Mouse (Mus musculus) MEL (cell line): Measurements from ENCODE around the gene Nup153. TPM values are rescaled to one million over a fixed set of nuclear protein-coding genes. Genes with fewer than 3 reads are reported as not detected.
A peak's percentile ranks its signal among the peaks of the same experiment; 100 is the strongest.

Experiments used
- DNase-seq: peaks from one replicate; pipeline ENCODE4 v3.0.0; 2011; ENCODE audit warnings: low read depth, low spot score
- H3K27ac ChIP-seq: 2 replicates; pipeline ENCODE4 v1.5.1; 2012; ENCODE audit warnings: low read depth, mild to moderate bottlenecking, control low read depth, low read length, moderate library complexity; ENCODE audit not compliant: control insufficient read depth
- H3K27me3 ChIP-seq, 2 experiments: fragments of 150-350 bp in 1 of 2; sonication (generic) in 1 of 2; 2 replicates each; pipeline ENCODE4 v1.6.1; 2012; ENCODE audit warnings: low read length in 2 of 2, mild to moderate bottlenecking in 2 of 2, improper control_type of control experiment in 1 of 2, moderate library complexity in 1 of 2; ENCODE audit not compliant: insufficient read depth in 2 of 2, control insufficient read depth in 1 of 2
- H3K36me3 ChIP-seq, 2 experiments: 2 replicates each; pipeline ENCODE4 v1.6.1; 2012 to 2014; ENCODE audit warnings: low read length in 2 of 2, improper control_type of control experiment in 1 of 2, inconsistent platforms in 1 of 2, mild to moderate bottlenecking in 1 of 2; ENCODE audit not compliant: insufficient read depth in 2 of 2, control insufficient read depth in 1 of 2
- H3K4me1 ChIP-seq, 2 experiments: fragments of 150-350 bp in 1 of 2; sonication (generic) in 1 of 2; 2 replicates each; pipeline ENCODE4 v1.6.1; 2012; ENCODE audit warnings: low read length in 2 of 2, improper control_type of control experiment in 1 of 2, mild to moderate bottlenecking in 1 of 2; ENCODE audit not compliant: insufficient read depth in 2 of 2, control insufficient read depth in 1 of 2
- H3K4me3 ChIP-seq, 2 experiments: fragments of 150-350 bp in 1 of 2; sonication (generic) in 1 of 2; 2 replicates each; pipeline ENCODE4 v1.5.1; 2012; ENCODE audit warnings: low read depth in 2 of 2, low read length in 2 of 2, mild to moderate bottlenecking in 2 of 2, moderate library complexity in 2 of 2, control low read depth in 1 of 2, improper control_type of control experiment in 1 of 2; ENCODE audit not compliant: control insufficient read depth in 1 of 2, insufficient read depth in 1 of 2
- H3K79me2 ChIP-seq: 2 replicates; pipeline ENCODE4 v1.6.1; 2012; ENCODE audit warnings: mild to moderate bottlenecking, low read length, moderate library complexity; ENCODE audit not compliant: control insufficient read depth, poor library complexity, insufficient read depth
- H3K9ac ChIP-seq: 2 replicates; pipeline ENCODE4 v1.6.1; 2012; ENCODE audit warnings: low read depth, mild to moderate bottlenecking, control low read depth, low read length, moderate library complexity; ENCODE audit not compliant: control insufficient read depth, poor library complexity, severe bottlenecking
- H3K9me3 ChIP-seq: fragments of 150-350 bp; sonication (generic); replicated peaks from 2 replicates; pipeline ENCODE4 v1.6.1; 2012; ENCODE audit warnings: mild to moderate bottlenecking, low read length, improper control_type of control experiment, moderate library complexity; ENCODE audit not compliant: insufficient read depth
- BHLHE40 ChIP-seq: IDR thresholded peaks from 2 replicates; pipeline ENCODE4 v1.6.1; 2012; ENCODE audit warnings: low read depth, mild to moderate bottlenecking, inconsistent platforms, low read length, improper control_type of control experiment, borderline replicate concordance
- CHD1 ChIP-seq: IDR thresholded peaks from 2 replicates; pipeline ENCODE4 v1.6.1; 2012; ENCODE audit warnings: low read depth, mild to moderate bottlenecking, inconsistent platforms, low read length, improper control_type of control experiment
- E2F4 ChIP-seq: IDR thresholded peaks from 2 replicates; pipeline ENCODE4 v1.6.1; 2011; ENCODE audit warnings: low read depth, low read length, improper control_type of control experiment, borderline replicate concordance
- ELF1 ChIP-seq: IDR thresholded peaks from 2 replicates; pipeline ENCODE4 v1.6.1; 2014; ENCODE audit warnings: low read depth, mild to moderate bottlenecking, inconsistent platforms, low read length, improper control_type of control experiment, moderate library complexity
- EP300 ChIP-seq, 2 experiments: IDR thresholded peaks; 2 replicates each; pipeline ENCODE4 v1.6.1; 2011; ENCODE audit warnings: improper control_type of control experiment in 2 of 2, low read length in 2 of 2, low read depth in 1 of 2, mild to moderate bottlenecking in 1 of 2
- GATA1 ChIP-seq: IDR thresholded peaks from 2 replicates; pipeline ENCODE4 v1.6.1; 2011; ENCODE audit warnings: low read depth, low read length, improper control_type of control experiment
- KAT2A ChIP-seq: conservative IDR thresholded peaks from 2 replicates; pipeline ENCODE4 v1.6.1; 2012; ENCODE audit warnings: low read depth, low read length, improper control_type of control experiment, inconsistent platforms
- MAFK ChIP-seq: IDR thresholded peaks from 2 replicates; pipeline ENCODE4 v1.6.1; 2011; ENCODE audit warnings: low read depth, mild to moderate bottlenecking, low read length, improper control_type of control experiment, borderline replicate concordance
- MEF2A ChIP-seq: IDR thresholded peaks from 2 replicates; pipeline ENCODE4 v1.6.1; 2014; ENCODE audit warnings: low read depth, mild to moderate bottlenecking, inconsistent platforms, low read length, improper control_type of control experiment; ENCODE audit not compliant: poor library complexity, insufficient replicate concordance, severe bottlenecking; ENCODE audit errors: extremely low read depth
- MXI1 ChIP-seq: IDR thresholded peaks from 2 replicates; pipeline ENCODE4 v1.6.1; 2011; ENCODE audit warnings: mild to moderate bottlenecking, low read depth, low read length, improper control_type of control experiment
- MYC ChIP-seq: IDR thresholded peaks from 2 replicates; pipeline ENCODE4 v1.6.1; 2011; ENCODE audit warnings: low read depth, mild to moderate bottlenecking, low read length, improper control_type of control experiment, moderate library complexity
- NRF1 ChIP-seq: IDR thresholded peaks from 2 replicates; pipeline ENCODE4 v1.6.1; 2014; ENCODE audit warnings: low read depth, mild to moderate bottlenecking, inconsistent platforms, low read length, improper control_type of control experiment, moderate library complexity; ENCODE audit not compliant: poor library complexity, insufficient read depth, severe bottlenecking
- POLR2A ChIP-seq, 2 experiments: IDR thresholded peaks; 2 replicates each; pipeline ENCODE4 v1.6.1; 2011 to 2012; ENCODE audit warnings: low read length in 2 of 2, mild to moderate bottlenecking in 2 of 2, control low read depth in 1 of 2, improper control_type of control experiment in 1 of 2, low read depth in 1 of 2, moderate library complexity in 1 of 2; ENCODE audit not compliant: control insufficient read depth in 1 of 2, insufficient read depth in 1 of 2, poor library complexity in 1 of 2
- POLR2AphosphoS2 ChIP-seq: IDR thresholded peaks from 2 replicates; pipeline ENCODE4 v1.6.1; 2011; ENCODE audit warnings: low read length, improper control_type of control experiment
- SIN3A ChIP-seq: IDR thresholded peaks from 2 replicates; pipeline ENCODE4 v1.6.1; 2012; ENCODE audit warnings: low read length, improper control_type of control experiment, inconsistent platforms
- SMC3 ChIP-seq: IDR thresholded peaks from 2 replicates; pipeline ENCODE4 v1.6.1; 2011; ENCODE audit warnings: low read depth, low read length, improper control_type of control experiment
- TAL1 ChIP-seq: IDR thresholded peaks from 2 replicates; pipeline ENCODE4 v1.6.1; 2012; ENCODE audit warnings: mild to moderate bottlenecking, inconsistent platforms, low read length, moderate library complexity, mixed read lengths
- TCF12 ChIP-seq: IDR thresholded peaks from 2 replicates; pipeline ENCODE4 v1.6.1; 2014; ENCODE audit warnings: low read depth, mild to moderate bottlenecking, inconsistent platforms, low read length, improper control_type of control experiment, moderate library complexity
- UBTF ChIP-seq: IDR thresholded peaks from 2 replicates; pipeline ENCODE4 v1.6.1; 2012; ENCODE audit warnings: low read depth, mild to moderate bottlenecking, inconsistent platforms, low read length, improper control_type of control experiment, moderate library complexity, borderline replicate concordance; ENCODE audit not compliant: insufficient read depth
- USF1 ChIP-seq: IDR thresholded peaks from 2 replicates; pipeline ENCODE4 v1.6.1; 2014; ENCODE audit warnings: low read depth, mild to moderate bottlenecking, inconsistent platforms, low read length, improper control_type of control experiment, moderate library complexity
- ZKSCAN1 ChIP-seq: IDR thresholded peaks from 2 replicates; pipeline ENCODE4 v1.6.1; 2012; ENCODE audit warnings: low read depth, mild to moderate bottlenecking, inconsistent platforms, low read length, improper control_type of control experiment, moderate library complexity
- ZNF384 ChIP-seq: IDR thresholded peaks from 2 replicates; pipeline ENCODE4 v1.6.1; 2012; ENCODE audit warnings: low read depth, mild to moderate bottlenecking, inconsistent platforms, low read length, improper control_type of control experiment
- polyA plus RNA-seq, 2 experiments: library from polyadenylated mRNA; stranded (reverse) in 1 of 2; unstranded in 1 of 2; fragments of >175 nt in 1 of 2; fragments of >200 nt in 1 of 2; gene quantifications; 2 replicates each; pipeline versions ENCODE4 v1.2.1 to v1.2.4; 2012; ENCODE audit warnings: low replicate concordance in 2 of 2, low read depth in 1 of 2; ENCODE audit not compliant: insufficient read length in 2 of 2, insufficient read depth in 1 of 2, missing spikeins in 1 of 2
- total RNA-seq: library from RNA; depleted of rRNA; stranded (reverse); fragments of 300-350 nt; gene quantifications from 2 replicates; pipeline ENCODE4 v1.2.3, GENCODE M21; 2012

Nup153 gene
- total and polyA plus RNA-seq, 3 experiments, result 64.6 to 221 (median 82.8) TPM

DNA sequence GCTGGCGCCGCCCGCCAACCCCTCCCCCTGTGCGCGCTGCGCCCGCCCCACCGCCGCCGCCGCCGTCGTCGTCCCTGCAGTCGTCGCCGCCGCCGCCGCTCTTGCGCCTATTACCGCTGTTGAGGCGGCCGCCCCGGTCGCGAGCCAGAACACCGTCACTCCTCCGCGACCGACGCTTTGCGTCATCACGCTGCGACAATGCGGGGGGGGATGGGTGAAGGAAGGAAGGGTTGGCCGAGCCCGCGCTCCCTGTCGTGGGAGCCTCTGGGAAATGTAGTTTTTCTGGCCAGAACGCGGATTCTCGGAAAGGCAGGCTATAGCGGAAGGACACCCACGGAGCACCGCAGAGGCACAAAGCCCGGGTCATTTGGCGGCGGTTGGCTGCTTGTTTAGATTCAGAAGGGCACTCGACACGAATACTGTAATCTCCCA lies at the start of gene Nup153 (continued):
- TF ChIP-seq BHLHE40 (no peak; the same call in 1 of the 2 replicates), SIN3A (peak; percentile 97)
- TF ChIP-seq, all 39 proteins: peak for 18

GRCm38 (mm10) chr13:46777461-46777860 lies 49.7 kb upstream of the Nup153 start:
- Histone ChIP-seq H3K9ac (no peak overlapping the region), H3K4me3 (no peak overlapping the region), H3K4me1 (peaks cover 0 to 16% of the 10 kb centered on the region in 2 experiments; a peak in 2 of 4 replicates), H3K79me2 (no peaks in the 10 kb centered on the region), H3K36me3 (peaks cover 0 to 3% of the 10 kb centered on the region in 2 experiments; a peak in 2 of 4 replicates), H3K27ac (no peak overlapping the region), H3K27me3 (no peaks in the 10 kb centered on the region), H3K9me3 (no peaks in the 10 kb centered on the region)
- DNase-seq, result no peak
- TF ChIP-seq UBTF, result no peak
- no peak for TF ChIP-seq KAT2A
- TF ChIP-seq BHLHE40, result no peak
- no peak for TF ChIP-seq MEF2A
- TF ChIP-seq E2F4, result no peak
- TF ChIP-seq NRF1, result no peak
- no peak for TF ChIP-seq TAL1
- TF ChIP-seq ZKSCAN1, result no peak
- TF ChIP-seq POLR2A (IDR thresholded peaks at IDR 0.05; ENCODE audit: control insufficient read depth in 1 of 2, insufficient read depth in 1 of 2, low read depth in 1 of 2, low read length in 2 of 2, poor library complexity in 1 of 2), result no peak
- TF ChIP-seq ELF1, result no peak
- no peak for TF ChIP-seq MYC
- no peak for TF ChIP-seq MXI1
- no peak for TF ChIP-seq POLR2AphosphoS2
- no peak for TF ChIP-seq USF1
- no peak for TF ChIP-seq TCF12
- no peak for TF ChIP-seq SMC3
- TF ChIP-seq ZNF384, result no peak

DNA sequence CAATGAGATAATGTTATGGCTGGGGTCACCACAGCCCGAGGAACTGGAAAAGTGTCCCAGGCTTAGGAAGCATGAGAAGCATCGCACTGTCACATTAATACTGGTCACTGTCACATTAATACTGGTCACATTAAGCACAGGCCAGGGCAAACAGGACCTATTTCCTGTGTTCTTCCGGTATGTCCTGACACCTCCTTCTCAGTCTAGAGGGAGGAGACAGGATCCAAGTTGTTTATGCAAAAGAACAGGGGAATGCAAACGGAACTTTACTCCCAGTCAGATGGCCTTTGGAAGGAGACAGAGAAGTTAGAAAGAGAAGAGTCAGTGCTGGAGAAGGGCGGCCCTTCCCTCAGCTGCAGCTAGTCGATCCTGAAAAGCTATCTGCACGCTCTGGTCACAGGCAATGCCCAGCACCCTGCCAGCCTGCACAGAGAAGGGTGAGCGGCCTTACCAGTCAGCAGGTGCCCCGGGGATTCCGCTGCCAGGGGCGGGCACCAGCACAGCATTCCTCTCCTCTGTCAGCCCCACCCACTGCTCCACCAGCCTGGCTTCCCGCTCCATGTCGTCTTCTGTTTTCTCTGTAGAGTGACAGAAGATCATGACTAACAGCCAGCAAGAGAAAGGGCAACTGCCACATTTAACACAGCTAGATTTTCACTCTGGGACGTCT lies 49.0 kb upstream of the Nup153 start:
- no peaks in the 10 kb centered on the region for H3K27me3 ChIP-seq
- H3K36me3 ChIP-seq, result peaks cover 0 to 3% of the 10 kb centered on the region in 2 experiments; a peak in 2 of 4 replicates
- TF ChIP-seq MAFK (no peak), GATA1 (no peak), EP300 (IDR thresholded peaks at IDR 0.05; ENCODE audit: low read depth in 1 of 2, low read length in 2 of 2) (no peak), CHD1 (no peak)
- H3K4me1 ChIP-seq, result peaks cover 0 to 16% of the 10 kb centered on the region in 2 experiments; a peak in 2 of 4 replicates
- H3K27ac ChIP-seq, result no peak overlapping the region
- H3K4me3 ChIP-seq, result no peak overlapping the region
- no peak for DNase-seq
- H3K9me3 ChIP-seq, result no peaks in the 10 kb centered on the region
- no peak overlapping the region for H3K9ac ChIP-seq
- no peaks in the 10 kb centered on the region for H3K79me2 ChIP-seq
